Mouse (Mus musculus) heart, adult 2 months (tissue): ENCODE results near the gene Cux2.

Experiments used
- CTCF ChIP-seq: fragments of 200-600 bp; IDR thresholded peaks from 2 replicates; pipeline ENCODE4 v1.8.1; 2022; ENCODE audit warnings: antibody characterized with exemption, mild to moderate bottlenecking, moderate library complexity
- EP300 ChIP-seq: fragments of 200-500 bp; IDR thresholded peaks from 2 replicates; pipeline ENCODE4 v1.6.1; 2011; ENCODE audit warnings: low read depth, low read length, control low read depth; ENCODE audit not compliant: insufficient read depth

DNA sequence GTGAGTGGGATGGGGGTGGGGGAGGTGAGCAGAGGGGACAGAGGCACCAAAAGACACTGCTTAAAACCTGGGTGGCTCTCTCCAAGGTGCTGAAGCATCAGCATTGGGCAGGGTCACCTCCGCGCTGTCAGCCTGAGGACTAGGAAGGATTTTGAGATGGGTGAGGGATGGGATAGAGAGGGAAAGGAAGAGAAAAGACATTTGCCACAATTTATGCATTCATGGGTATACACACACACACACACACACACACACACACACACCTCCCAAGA, 123.4 kb downstream of the Cux2 start:
- no peak for TF ChIP-seq EP300
- TF ChIP-seq CTCF, result no peak
